Mouse (Mus musculus): ENCODE measurements around the gene Nme7.
A peak's percentile ranks its signal among the peaks of the same experiment; 100 is the strongest.

Gene Nme7

GRCm38 (mm10) chr1:164445620-164446162, 141.8 kb downstream of the Nme7 start:
- Histone ChIP-seq H3K4me1 (replicated peaks; ENCODE audit: low read depth, low read length) (peaks cover 53% of the 10 kb centered on the region), H3K4me3 (replicated peaks; ENCODE audit: low read length) (no peak overlapping the region), H3K9me3 (ENCODE audit: low read length) (no peaks in the 10 kb centered on the region), H3K27me3 (ENCODE audit: insufficient read depth, low read length) (no peaks in the 10 kb centered on the region), H3K36me3 (ENCODE audit: insufficient read depth, low read length) (peaks cover 97% of the 10 kb centered on the region)
- TF ChIP-seq NANOG (IDR thresholded peaks at IDR 0.05; ENCODE audit: borderline replicate concordance, low read length) (no peak), POU5F1 (IDR thresholded peaks at IDR 0.05; ENCODE audit: borderline replicate concordance, low read length) (no peak), CTCF (conservative IDR thresholded peaks at IDR 0.05; ENCODE audit: low read length) (no peak)

DNA sequence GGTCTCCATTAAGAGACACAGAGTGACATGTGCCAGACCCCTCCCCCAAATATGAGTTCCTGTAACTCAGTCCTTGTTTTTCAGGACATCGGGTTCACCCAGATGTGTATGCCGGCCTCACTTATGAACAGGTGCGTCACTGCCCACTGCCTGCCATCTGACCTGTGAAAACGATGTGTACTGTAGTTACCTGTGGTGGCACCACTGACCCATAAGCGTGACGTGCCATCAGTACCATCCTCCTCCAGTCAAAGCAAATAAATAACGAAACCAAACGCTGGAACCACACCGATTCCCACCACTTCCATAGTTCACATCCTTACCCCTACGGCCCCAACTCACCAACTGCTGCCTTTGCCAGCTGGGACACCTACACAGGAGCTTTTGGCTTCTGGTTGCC, 142.6 kb downstream of the Nme7 start:
- no peak overlapping the region for H3K4me3 ChIP-seq (replicated peaks; ENCODE audit: low read length)
- TF ChIP-seq CTCF (conservative IDR thresholded peaks at IDR 0.05; ENCODE audit: low read length) (no peak), POU5F1 (IDR thresholded peaks at IDR 0.05; ENCODE audit: borderline replicate concordance, low read length) (no peak), NANOG (IDR thresholded peaks at IDR 0.05; ENCODE audit: borderline replicate concordance, low read length) (no peak)

DNA sequence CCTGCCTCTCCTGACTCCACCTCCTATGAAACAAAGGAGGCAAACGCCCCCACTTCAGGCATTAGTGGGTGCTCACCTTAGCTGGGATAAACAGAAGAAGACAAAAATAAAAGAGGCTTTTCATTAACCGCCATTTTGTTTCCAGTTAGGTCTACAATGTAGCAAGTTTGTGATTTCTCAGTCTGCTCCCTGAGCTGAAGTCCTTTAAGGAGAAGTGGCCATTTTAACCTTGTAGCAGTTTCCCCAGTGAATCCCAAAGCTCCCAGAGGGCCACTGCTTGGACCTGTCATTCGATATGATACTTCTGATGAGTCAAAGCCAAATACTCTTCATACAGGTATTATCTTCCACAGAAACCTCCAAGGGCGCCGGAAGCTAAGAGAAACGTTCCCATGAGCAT, 143.6 kb downstream of the Nme7 start:
- peaks cover 97% of the 10 kb centered on the region for H3K36me3 ChIP-seq (ENCODE audit: insufficient read depth, low read length)
- no peaks in the 10 kb centered on the region for H3K9me3 ChIP-seq (ENCODE audit: low read length)
- H3K4me3 ChIP-seq (replicated peaks; ENCODE audit: low read length) = no peak overlapping the region
- no peak for TF ChIP-seq POU5F1 (IDR thresholded peaks at IDR 0.05; ENCODE audit: borderline replicate concordance, low read length)
- no peak for TF ChIP-seq NANOG (IDR thresholded peaks at IDR 0.05; ENCODE audit: borderline replicate concordance, low read length)
- TF ChIP-seq CTCF (conservative IDR thresholded peaks at IDR 0.05; ENCODE audit: low read length) = no peak
- peaks cover 68% of the 10 kb centered on the region for H3K4me1 ChIP-seq (replicated peaks; ENCODE audit: low read depth, low read length)
- no peaks in the 10 kb centered on the region for H3K27me3 ChIP-seq (ENCODE audit: insufficient read depth, low read length)

More for the DNA sequence above, 142.6 kb downstream of the Nme7 start:
- Histone ChIP-seq H3K9me3 (ENCODE audit: low read length) (no peaks in the 10 kb centered on the region), H3K36me3 (ENCODE audit: insufficient read depth, low read length) (peaks cover 97% of the 10 kb centered on the region), H3K27me3 (ENCODE audit: insufficient read depth, low read length) (no peaks in the 10 kb centered on the region), H3K4me1 (replicated peaks; ENCODE audit: low read depth, low read length) (peaks cover 61% of the 10 kb centered on the region)

- peaks cover 87% of the 10 kb centered on the region for H3K4me1 ChIP-seq (replicated peaks; ENCODE audit: low read depth, low read length)
- H3K4me3 ChIP-seq (replicated peaks; ENCODE audit: low read length) = no peak overlapping the region
- peaks cover 87% of the 10 kb centered on the region for H3K36me3 ChIP-seq (ENCODE audit: insufficient read depth, low read length)
- H3K9me3 ChIP-seq (ENCODE audit: low read length) = no peaks in the 10 kb centered on the region
- no peak for TF ChIP-seq CTCF (conservative IDR thresholded peaks at IDR 0.05; ENCODE audit: low read length)
- TF ChIP-seq POU5F1 (IDR thresholded peaks at IDR 0.05; ENCODE audit: borderline replicate concordance, low read length) = no peak
- no peak for TF ChIP-seq NANOG (IDR thresholded peaks at IDR 0.05; ENCODE audit: borderline replicate concordance, low read length)
- H3K27me3 ChIP-seq (ENCODE audit: insufficient read depth, low read length) = no peaks in the 10 kb centered on the region
Measured at GRCm38 (mm10) chr1:164449626-164450025, 145.7 kb downstream of the Nme7 start.

GRCm38 (mm10) chr1:164450231-164450630, 146.3 kb downstream of the Nme7 start:
- peaks cover 83% of the 10 kb centered on the region for H3K36me3 ChIP-seq (ENCODE audit: insufficient read depth, low read length)
- H3K4me3 ChIP-seq (replicated peaks; ENCODE audit: low read length) = no peak overlapping the region
- TF ChIP-seq CTCF (conservative IDR thresholded peaks at IDR 0.05; ENCODE audit: low read length) = no peak
- no peaks in the 10 kb centered on the region for H3K9me3 ChIP-seq (ENCODE audit: low read length)
- no peaks in the 10 kb centered on the region for H3K27me3 ChIP-seq (ENCODE audit: insufficient read depth, low read length)
- H3K4me1 ChIP-seq (replicated peaks; ENCODE audit: low read depth, low read length) = peaks cover 91% of the 10 kb centered on the region

- Histone ChIP-seq H3K4me3 (replicated peaks; ENCODE audit: low read length) (no peak overlapping the region), H3K36me3 (ENCODE audit: insufficient read depth, low read length) (peaks cover 80% of the 10 kb centered on the region), H3K9me3 (ENCODE audit: low read length) (no peaks in the 10 kb centered on the region), H3K4me1 (replicated peaks; ENCODE audit: low read depth, low read length) (peaks cover 91% of the 10 kb centered on the region), H3K27me3 (ENCODE audit: insufficient read depth, low read length) (no peaks in the 10 kb centered on the region)
- TF ChIP-seq POU5F1 (IDR thresholded peaks at IDR 0.05; ENCODE audit: borderline replicate concordance, low read length) (no peak), CTCF (conservative IDR thresholded peaks at IDR 0.05; ENCODE audit: low read length) (no peak), NANOG (IDR thresholded peaks at IDR 0.05; ENCODE audit: borderline replicate concordance, low read length) (no peak)
Measured at GRCm38 (mm10) chr1:164450644-164451043, 146.7 kb downstream of the Nme7 start.

GRCm38 (mm10) chr1:164451346-164451745, 147.4 kb downstream of the Nme7 start:
- Histone ChIP-seq H3K27me3 (ENCODE audit: insufficient read depth, low read length) (no peaks in the 10 kb centered on the region), H3K36me3 (ENCODE audit: insufficient read depth, low read length) (peaks cover 77% of the 10 kb centered on the region), H3K4me1 (replicated peaks; ENCODE audit: low read depth, low read length) (peaks cover 91% of the 10 kb centered on the region), H3K9me3 (ENCODE audit: low read length) (no peaks in the 10 kb centered on the region), H3K4me3 (replicated peaks; ENCODE audit: low read length) (no peak overlapping the region)
- TF ChIP-seq POU5F1 (IDR thresholded peaks at IDR 0.05; ENCODE audit: borderline replicate concordance, low read length) (no peak), CTCF (conservative IDR thresholded peaks at IDR 0.05; ENCODE audit: low read length) (no peak), NANOG (IDR thresholded peaks at IDR 0.05; ENCODE audit: borderline replicate concordance, low read length) (no peak)

DNA sequence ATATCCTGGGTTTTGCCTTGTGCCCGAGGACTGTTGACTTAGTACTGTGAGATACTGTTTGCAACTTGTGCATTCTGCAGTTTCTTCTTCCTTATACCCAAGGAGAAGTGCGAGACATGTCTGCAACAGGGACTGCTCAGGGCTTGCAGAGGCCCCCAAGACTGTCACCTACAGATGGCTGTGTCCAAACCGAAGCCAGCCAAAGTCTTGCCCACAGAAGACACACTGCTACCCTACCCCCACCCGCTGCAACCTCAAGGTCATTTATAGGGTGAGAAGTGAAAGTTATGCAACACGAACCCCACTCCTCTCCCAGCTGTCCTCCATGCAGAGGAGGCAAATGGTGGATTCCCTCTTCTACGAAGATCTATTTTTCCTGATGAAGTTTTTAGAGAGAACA, 148.7 kb downstream of the Nme7 start:
- peaks cover 66% of the 10 kb centered on the region for H3K36me3 ChIP-seq (ENCODE audit: insufficient read depth, low read length)
- TF ChIP-seq CTCF (conservative IDR thresholded peaks at IDR 0.05; ENCODE audit: low read length) (no peak), POU5F1 (IDR thresholded peaks at IDR 0.05; ENCODE audit: borderline replicate concordance, low read length) (no peak), NANOG (IDR thresholded peaks at IDR 0.05; ENCODE audit: borderline replicate concordance, low read length) (no peak)

DNA sequence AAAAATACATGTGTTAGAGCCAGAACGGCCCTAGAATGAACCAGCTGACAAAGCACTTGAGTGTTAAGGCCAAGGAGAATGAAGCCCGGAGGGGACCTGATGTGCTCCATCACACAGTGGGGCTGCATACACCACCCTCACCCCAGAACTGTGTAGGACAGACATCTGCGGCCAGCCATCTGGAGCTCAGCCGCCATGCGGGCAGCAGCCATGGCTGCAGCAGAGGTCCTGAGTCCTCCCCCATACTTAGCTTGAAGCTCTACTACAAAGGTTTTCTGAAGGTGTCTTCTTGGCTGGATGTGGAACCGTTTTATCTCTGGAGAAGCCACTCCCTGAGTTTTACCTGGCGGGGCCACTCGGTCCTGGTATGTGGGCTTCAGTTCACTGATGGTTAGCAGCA, 149.2 kb downstream of the Nme7 start:
- H3K4me3 ChIP-seq (replicated peaks; ENCODE audit: low read length) = peak overlapping the region; percentile 49
- H3K27me3 ChIP-seq (ENCODE audit: insufficient read depth, low read length) = no peaks in the 10 kb centered on the region; the same call in 1 of the 2 replicates
- H3K36me3 ChIP-seq (ENCODE audit: insufficient read depth, low read length) = peaks cover 60% of the 10 kb centered on the region
- H3K9me3 ChIP-seq (ENCODE audit: low read length) = no peaks in the 10 kb centered on the region
- no peak for TF ChIP-seq NANOG (IDR thresholded peaks at IDR 0.05; ENCODE audit: borderline replicate concordance, low read length)
- TF ChIP-seq POU5F1 (IDR thresholded peaks at IDR 0.05; ENCODE audit: borderline replicate concordance, low read length) = no peak
- no peak for TF ChIP-seq CTCF (conservative IDR thresholded peaks at IDR 0.05; ENCODE audit: low read length)
- peaks cover 86% of the 10 kb centered on the region for H3K4me1 ChIP-seq (replicated peaks; ENCODE audit: low read depth, low read length)

More for the DNA sequence above, 148.7 kb downstream of the Nme7 start:
- no peaks in the 10 kb centered on the region for H3K9me3 ChIP-seq (ENCODE audit: low read length)
- no peak overlapping the region; the same call in 1 of the 2 replicates for H3K4me3 ChIP-seq (replicated peaks; ENCODE audit: low read length)
- H3K27me3 ChIP-seq (ENCODE audit: insufficient read depth, low read length) = no peaks in the 10 kb centered on the region; the same call in 1 of the 2 replicates
- peaks cover 91% of the 10 kb centered on the region for H3K4me1 ChIP-seq (replicated peaks; ENCODE audit: low read depth, low read length)

Data from E14TG2a.4 (cell line).